ENCODE assay signal across 8 mouse cellular contexts in genomic region chr16:4474040-4474881, GRCm38 (mm10). TPM values are rescaled to one million over a fixed set of nuclear protein-coding genes. Genes with fewer than 3 reads are reported as not detected.
DNase-seq lines count a peak whose midpoint lies in the region; ATAC-seq and TF ChIP-seq lines count a peak whose summit lies in the region.
"Not testable (repeated sequence)": the region's sequence is repeated elsewhere in the genome, so short reads cannot be mapped to it uniquely, and the experiment has no call there.

No protein-coding gene starts in this region.

- not testable (repeated sequence) for TF ChIP-seq CTCF in hindbrain, postnatal 0 days (IDR thresholded peaks at IDR 0.05; ENCODE audit: low read depth); midbrain, postnatal 0 days (IDR thresholded peaks at IDR 0.05)

- H3K27ac ChIP-seq in ES-E14 (ENCODE audit: insufficient read depth, low read depth, low read length, poor library complexity, severe bottlenecking): not testable (repeated sequence)
- peak overlapping the region; percentile 78 for H3K27ac ChIP-seq in embryonic facial prominence, embryonic 15.5 days (replicated peaks)
- peak overlapping the region; percentile 91 for H3K27ac ChIP-seq in heart, embryonic 10.5 days
- peak overlapping the region; percentile 46; the same call in 1 of the 2 replicates for H3K27ac ChIP-seq in hindbrain, postnatal 0 days
- peak overlapping the region; percentile 67; the same call in 1 of the 2 replicates for H3K27ac ChIP-seq in limb, embryonic 12.5 days
- H3K27ac ChIP-seq in lung, embryonic 16.5 days (ENCODE audit: low read length): peak overlapping the region; percentile 47
- H3K27ac ChIP-seq in midbrain, postnatal 0 days (ENCODE audit: low read depth, low read length): peak overlapping the region; percentile 59
- peak overlapping the region; percentile 80 for H3K27ac ChIP-seq in stomach, embryonic 16.5 days (ENCODE audit: low read length)

- H3K4me1 ChIP-seq in ES-E14 (ENCODE audit: control insufficient read depth in 2 of 2, insufficient read depth in 2 of 2, low read length in 2 of 2, poor library complexity in 1 of 2); hindbrain, postnatal 0 days (ENCODE audit: insufficient read depth, low read length); lung, embryonic 16.5 days (replicated peaks; ENCODE audit: control insufficient read depth, insufficient read depth, low read length); midbrain, postnatal 0 days (ENCODE audit: insufficient read depth, low read length); stomach, embryonic 16.5 days (ENCODE audit: control insufficient read depth, insufficient read depth, low read length): not testable (repeated sequence)
- peaks cover 15% of the 10 kb centered on the region; the same call in 1 of the 2 replicates for H3K4me1 ChIP-seq in embryonic facial prominence, embryonic 15.5 days
- peaks cover 11% of the 10 kb centered on the region for H3K4me1 ChIP-seq in heart, embryonic 10.5 days
- peaks cover 15% of the 10 kb centered on the region for H3K4me1 ChIP-seq in limb, embryonic 12.5 days (replicated peaks)

- not testable (repeated sequence) for DNase-seq in ES-E14 (ENCODE audit: low read depth, low spot score); heart, embryonic 10.5 days (ENCODE audit: low spot score); hindbrain, postnatal 0 days (ENCODE audit: low spot score); midbrain, postnatal 0 days (ENCODE audit: low spot score)

- ATAC-seq in embryonic facial prominence, embryonic 15.5 days (ENCODE audit: insufficient number of reproducible peaks, low FRiP score, low TSS enrichment, low read depth): peak; percentile 22; the same call in 1 of the 2 replicates
- ATAC-seq in hindbrain, postnatal 0 days: peak; percentile 22; the same call in 1 of the 2 replicates
- ATAC-seq in limb, embryonic 12.5 days (ENCODE audit: insufficient number of reproducible peaks, insufficient read depth, low FRiP score, low TSS enrichment, low read depth); lung, embryonic 16.5 days (ENCODE audit: low read depth); midbrain, postnatal 0 days (ENCODE audit: low FRiP score); stomach, embryonic 16.5 days (ENCODE audit: insufficient read depth, low FRiP score): not testable (repeated sequence)

- peak overlapping the region; percentile 80 for H3K4me2 ChIP-seq in embryonic facial prominence, embryonic 15.5 days (replicated peaks)
- H3K4me2 ChIP-seq in hindbrain, postnatal 0 days (ENCODE audit: low read depth, low read length): peak overlapping the region; percentile 84
- peak overlapping the region; percentile 77 for H3K4me2 ChIP-seq in limb, embryonic 12.5 days
- peak overlapping the region; percentile 77 for H3K4me2 ChIP-seq in lung, embryonic 16.5 days (ENCODE audit: low read depth, low read length)
- peak overlapping the region; percentile 90 for H3K4me2 ChIP-seq in midbrain, postnatal 0 days (ENCODE audit: low read depth, low read length, poor library complexity, severe bottlenecking)
- H3K4me2 ChIP-seq in stomach, embryonic 16.5 days (ENCODE audit: low read depth, low read length): peak overlapping the region; percentile 86

- not testable (repeated sequence) for H3K27me3 ChIP-seq in embryonic facial prominence, embryonic 15.5 days; heart, embryonic 10.5 days (ENCODE audit: insufficient read depth, poor library complexity, severe bottlenecking); hindbrain, postnatal 0 days (ENCODE audit: insufficient read depth, low read length); limb, embryonic 12.5 days; lung, embryonic 16.5 days (ENCODE audit: control insufficient read depth, insufficient read depth, low read depth, low read length); midbrain, postnatal 0 days (ENCODE audit: insufficient read depth, low read length); stomach, embryonic 16.5 days (ENCODE audit: control insufficient read depth, insufficient read depth, low read length)

- peak overlapping the region; percentile 81 for H3K9ac ChIP-seq in ES-E14 (ENCODE audit: insufficient read depth, low read depth, low read length, poor library complexity, severe bottlenecking)
- H3K9ac ChIP-seq in embryonic facial prominence, embryonic 15.5 days: peak overlapping the region; percentile 63
- peak overlapping the region; percentile 67 for H3K9ac ChIP-seq in hindbrain, postnatal 0 days (replicated peaks; ENCODE audit: low read length)
- H3K9ac ChIP-seq in limb, embryonic 12.5 days (replicated peaks): peak overlapping the region; percentile 70
- peak overlapping the region; percentile 73 for H3K9ac ChIP-seq in lung, embryonic 16.5 days (ENCODE audit: low read length)
- H3K9ac ChIP-seq in midbrain, postnatal 0 days (replicated peaks; ENCODE audit: low read length, poor library complexity, severe bottlenecking): peak overlapping the region; percentile 70
- peak overlapping the region; percentile 86 for H3K9ac ChIP-seq in stomach, embryonic 16.5 days (ENCODE audit: low read length)

- not testable (repeated sequence) for H3K36me3 ChIP-seq in ES-E14 (ENCODE audit: control insufficient read depth, insufficient read depth, low read length, poor library complexity, severe bottlenecking); embryonic facial prominence, embryonic 15.5 days; heart, embryonic 10.5 days; hindbrain, postnatal 0 days (ENCODE audit: insufficient read depth, low read length); limb, embryonic 12.5 days; lung, embryonic 16.5 days (ENCODE audit: control insufficient read depth, insufficient read depth, low read length); midbrain, postnatal 0 days (ENCODE audit: insufficient read depth, low read length); stomach, embryonic 16.5 days (ENCODE audit: control insufficient read depth, insufficient read depth, low read length)

- peak overlapping the region; percentile 69 to 70 for H3K4me3 ChIP-seq in ES-E14 (ENCODE audit: insufficient read depth in 1 of 2, low read depth in 1 of 2, low read length in 2 of 2, poor library complexity in 1 of 2, severe bottlenecking in 1 of 2)
- peak overlapping the region; percentile 59 for H3K4me3 ChIP-seq in embryonic facial prominence, embryonic 15.5 days (replicated peaks)
- peak overlapping the region; percentile 68 for H3K4me3 ChIP-seq in heart, embryonic 10.5 days
- peak overlapping the region; percentile 52 for H3K4me3 ChIP-seq in hindbrain, postnatal 0 days (ENCODE audit: low read length)
- H3K4me3 ChIP-seq in limb, embryonic 12.5 days (replicated peaks): peak overlapping the region; percentile 52
- peak overlapping the region; percentile 66 for H3K4me3 ChIP-seq in lung, embryonic 16.5 days (ENCODE audit: low read length)
- peak overlapping the region; percentile 58 for H3K4me3 ChIP-seq in midbrain, postnatal 0 days (ENCODE audit: low read depth, low read length)
- peak overlapping the region; percentile 61 for H3K4me3 ChIP-seq in stomach, embryonic 16.5 days (replicated peaks; ENCODE audit: low read length)

- in situ Hi-C loops in ES-E14 (cut with MboI; ENCODE audit: low sequenced_read_pairs in 2 of 2, unreplicated experiment in 2 of 2): not testable (repeated sequence)

- WGBS in embryonic facial prominence, embryonic 15.5 days: 59% methylated on average over 10 of the region's 10 CpGs
- WGBS in heart, embryonic 10.5 days: 73% methylated on average over 10 of the region's 10 CpGs
- 69% methylated on average over 10 of the region's 10 CpGs for WGBS in hindbrain, postnatal 0 days
- 72% methylated on average over 10 of the region's 10 CpGs for WGBS in limb, embryonic 12.5 days
- 66% methylated on average over 10 of the region's 10 CpGs for WGBS in lung, embryonic 16.5 days
- 65% methylated on average over 10 of the region's 10 CpGs for WGBS in midbrain, postnatal 0 days
- 63% methylated on average over 10 of the region's 10 CpGs for WGBS in stomach, embryonic 16.5 days

- H3K9me3 ChIP-seq in ES-E14 (ENCODE audit: control insufficient read depth, insufficient read depth, low read depth, low read length); embryonic facial prominence, embryonic 15.5 days (replicated peaks); heart, embryonic 10.5 days; hindbrain, postnatal 0 days (ENCODE audit: low read length); limb, embryonic 12.5 days; lung, embryonic 16.5 days (ENCODE audit: control insufficient read depth, low read length); midbrain, postnatal 0 days (ENCODE audit: low read length); stomach, embryonic 16.5 days (replicated peaks; ENCODE audit: control insufficient read depth, low read length): not testable (repeated sequence)

RNA-seq across cellular contexts. Expression of gene Adcy9, which starts 54.0 kb away (rescaled TPM):
- total RNA-seq in ES-E14 (2012; rRNA removed): 5.2 and 8.4 TPM in 2 replicates
- 2.0 and 2.2 TPM in 2 replicates for polyA plus RNA-seq in embryonic facial prominence, embryonic 15.5 days (2015; fragmentation: Nextera tagmentation; extraction: Ambion mirVana)
- 0.30 and 0.55 TPM in 2 replicates for polyA plus RNA-seq in heart, embryonic 10.5 days (2016; fragmentation: Nextera tagmentation; extraction: Ambion mirVana)
- total RNA-seq in hindbrain, postnatal 0 days (2014; rRNA removed): 27.7 and 31.6 TPM in 2 replicates
- polyA plus RNA-seq in hindbrain, postnatal 0 days (2015; fragmentation: Nextera tagmentation; extraction: Ambion mirVana): 4.0 and 4.3 TPM in 2 replicates
- polyA plus RNA-seq in limb, embryonic 12.5 days (2016; fragmentation: Nextera tagmentation; extraction: Ambion mirVana): 1.6 and 1.7 TPM in 2 replicates
- polyA plus RNA-seq in lung, embryonic 16.5 days (2015; fragmentation: Nextera tagmentation; extraction: Ambion mirVana): 1.4 and 1.5 TPM in 2 replicates
- 29.7 and 31.6 TPM in 2 replicates for total RNA-seq in midbrain, postnatal 0 days (2014; rRNA removed)
- polyA plus RNA-seq in midbrain, postnatal 0 days (2015; fragmentation: Nextera tagmentation; extraction: Ambion mirVana): 4.1 and 4.3 TPM in 2 replicates
- polyA plus RNA-seq in stomach, embryonic 16.5 days (2015; fragmentation: Nextera tagmentation; extraction: Ambion mirVana): 1.3 and 1.5 TPM in 2 replicates
